Mouse (Mus musculus) heart, adult 2 months (tissue): ENCODE measurements at regions not wholly inside any gene's neighbourhood (a gene's known extent, or its start where the extent isn't known, plus 50 kb on each side); places are given as distances from the start of the nearest gene placed in this dataset.

Experiments used
- CTCF ChIP-seq: fragments of 200-600 bp; IDR thresholded peaks from 2 replicates; pipeline ENCODE4 v1.8.1; 2022; ENCODE audit warnings: antibody characterized with exemption, mild to moderate bottlenecking, moderate library complexity
- EP300 ChIP-seq: fragments of 200-500 bp; IDR thresholded peaks from 2 replicates; pipeline ENCODE4 v1.6.1; 2011; ENCODE audit warnings: low read depth, low read length, control low read depth; ENCODE audit not compliant: insufficient read depth
- POLR2A ChIP-seq: fragments of 200-500 bp; IDR thresholded peaks from 2 replicates; pipeline ENCODE4 v1.6.1; 2011; ENCODE audit warnings: mild to moderate bottlenecking, low read depth, low read length, control low read depth; ENCODE audit not compliant: insufficient read depth

- TF ChIP-seq CTCF, result no peak
- TF ChIP-seq POLR2A, result no peak
- no peak for TF ChIP-seq EP300
Measured at GRCm38 (mm10) chr12:106479067-106479877, 469.2 kb downstream of the Vrk1 start.
